Mouse (Mus musculus): ENCODE measurements around the gene Mapk1ip1.

The Mapk1ip1 gene

DNA sequence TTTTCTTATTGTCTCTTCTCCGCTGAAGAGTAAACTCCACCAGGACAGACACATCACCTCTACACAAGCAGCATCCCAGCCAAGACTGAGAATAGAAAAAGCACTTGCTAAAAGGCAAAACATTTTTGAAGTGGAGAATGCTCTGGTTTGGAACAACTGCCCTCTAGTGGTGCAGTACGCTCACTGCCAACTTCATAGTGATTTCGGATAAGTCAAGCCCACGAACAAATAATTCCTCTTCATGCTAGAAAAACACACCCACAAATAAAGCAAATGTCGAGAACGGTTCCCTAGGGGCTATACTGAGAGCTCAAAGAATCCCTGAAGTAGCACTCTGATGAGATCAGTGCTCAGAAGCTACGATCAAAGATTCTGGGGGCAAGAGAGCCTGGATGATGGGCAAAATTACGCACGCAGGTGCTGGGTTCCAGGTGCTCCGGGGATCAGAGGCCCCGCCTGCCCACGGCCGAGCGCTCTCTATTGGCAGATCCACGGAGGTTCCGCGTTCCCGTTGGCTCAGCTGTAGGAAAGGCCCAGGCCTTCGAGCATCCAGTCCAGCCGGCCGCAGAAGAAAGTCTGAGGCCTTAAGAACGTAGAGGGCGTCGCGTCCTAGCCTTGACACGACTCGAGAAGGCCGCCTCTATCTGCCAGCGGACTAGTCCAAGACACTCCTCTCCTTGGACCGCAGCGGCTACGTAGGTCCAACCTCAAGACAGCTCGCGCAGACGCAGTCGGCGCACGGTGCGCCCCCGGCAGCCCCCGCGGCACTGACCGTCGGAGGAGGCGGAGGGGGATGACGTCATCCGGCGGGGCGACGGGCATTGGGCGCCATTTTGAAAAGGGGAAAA lies at the start of gene Mapk1ip1, which contains the start of gene Ppp2r2d:
Gene Mapk1ip1, minus strand, starts transcription at position 730 of the 848 bp plus-strand sequence.
Gene Ppp2r2d, plus strand, starts transcription at position 536 of the 848 bp plus-strand sequence.
- peak; percentile 97 for DNase-seq (ENCODE audit: low spot score)

DNA sequence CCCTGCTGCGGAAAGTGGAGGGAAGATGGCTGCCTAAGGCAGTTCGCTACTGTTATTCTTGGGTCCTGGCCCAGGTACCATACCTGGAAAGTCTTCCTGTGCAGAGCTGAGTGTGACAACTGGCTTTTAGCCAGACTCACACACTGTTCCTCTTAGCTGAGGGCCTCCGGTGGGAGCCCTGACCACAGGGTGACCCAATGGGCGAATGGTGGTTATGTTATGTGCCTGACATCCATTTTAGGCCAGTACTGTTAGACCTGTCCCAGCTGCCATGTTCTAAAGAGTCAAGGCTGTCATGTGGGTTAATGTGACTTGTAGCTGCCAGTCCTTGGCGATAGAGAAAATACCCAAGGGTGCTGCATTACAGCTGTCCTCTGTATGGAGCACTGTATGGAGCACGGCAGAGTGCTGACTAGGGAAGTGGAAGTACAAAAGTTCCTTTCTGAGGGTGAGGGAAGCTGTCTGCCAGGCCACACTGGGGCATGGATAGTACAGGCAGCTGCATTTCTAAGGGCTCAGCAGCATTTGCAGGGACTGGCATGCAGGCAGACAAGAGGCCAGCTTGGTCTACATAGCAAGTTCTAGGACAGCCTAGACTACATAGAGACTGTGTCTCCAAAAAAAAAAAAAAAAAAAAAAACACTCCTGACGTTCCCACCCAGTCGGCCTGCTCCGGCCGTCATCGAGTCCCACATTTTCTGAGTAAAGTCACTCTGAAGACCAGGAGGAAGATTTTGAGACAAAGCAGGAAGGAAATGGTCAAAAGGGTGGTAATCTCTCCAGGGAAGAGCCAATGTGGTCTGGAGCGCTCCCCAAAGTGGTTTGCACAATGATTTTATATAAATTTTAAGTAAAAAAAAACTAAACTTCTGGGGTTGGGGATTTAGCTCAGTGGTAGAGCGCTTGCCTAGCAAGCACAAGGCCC lies 39.6 kb upstream of the Mapk1ip1 start:
- DNase-seq (ENCODE audit: low spot score), result no peak

DNA sequence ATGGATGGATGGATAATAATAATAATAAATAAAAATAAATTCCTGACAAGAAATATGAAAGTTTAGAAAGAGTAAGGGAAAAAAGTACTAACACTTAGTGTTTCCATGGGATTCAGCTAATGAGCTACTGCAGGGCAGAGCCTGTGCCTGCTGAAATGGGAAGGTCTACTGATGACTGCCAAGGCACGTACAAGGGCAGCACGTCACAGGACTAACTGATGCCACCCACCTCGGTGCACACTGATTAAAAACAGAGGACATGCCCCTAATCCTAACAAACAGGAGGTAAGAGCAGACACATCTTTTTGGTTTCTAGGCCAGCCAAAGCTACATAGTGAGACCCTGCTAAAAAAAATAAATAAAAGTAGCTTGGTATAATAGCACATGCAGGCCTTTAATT lies 37.7 kb upstream of the Mapk1ip1 start:
- no peak for DNase-seq (ENCODE audit: low spot score)

DNA sequence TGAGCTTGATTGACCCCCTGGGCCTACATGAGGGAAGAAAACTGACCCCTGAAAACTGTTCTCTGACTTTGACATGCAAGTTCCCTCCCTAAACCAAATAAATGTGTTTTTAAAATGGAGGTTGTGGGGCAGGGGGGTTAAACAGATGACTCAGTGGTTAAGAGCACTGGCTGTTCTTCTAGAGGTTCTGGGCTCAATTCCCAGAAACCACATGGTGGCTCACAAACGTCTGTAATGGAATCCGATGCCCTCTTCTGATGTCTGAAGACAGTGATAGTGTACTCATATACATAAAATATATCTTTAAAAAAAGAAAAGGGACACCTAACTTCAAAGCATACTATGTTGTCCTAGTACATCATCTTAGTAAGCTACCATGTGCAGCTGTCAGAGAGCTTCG lies 29.0 kb upstream of the Mapk1ip1 start:
- DNase-seq (ENCODE audit: low spot score), result no peak

DNA sequence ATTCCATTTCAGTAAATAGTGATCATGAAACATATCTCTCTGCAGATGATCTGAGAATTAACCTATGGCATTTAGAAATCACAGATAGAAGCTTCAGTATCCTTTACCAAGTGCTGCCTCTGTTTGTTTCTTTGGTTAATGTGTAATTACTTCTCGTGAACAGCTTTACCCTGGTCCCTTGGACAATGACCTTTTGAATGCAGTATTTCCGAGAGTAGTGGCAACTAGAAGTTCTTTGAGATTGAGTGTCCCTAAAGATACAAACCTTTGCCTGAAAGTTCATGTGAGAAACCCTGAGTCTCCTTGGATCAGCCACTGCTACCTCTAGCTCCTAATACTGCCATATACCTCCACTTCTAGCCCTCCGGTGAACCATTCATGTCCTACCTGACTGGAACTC lies 26.9 kb upstream of the Mapk1ip1 start:
- DNase-seq (ENCODE audit: low spot score), result no peak

DNA sequence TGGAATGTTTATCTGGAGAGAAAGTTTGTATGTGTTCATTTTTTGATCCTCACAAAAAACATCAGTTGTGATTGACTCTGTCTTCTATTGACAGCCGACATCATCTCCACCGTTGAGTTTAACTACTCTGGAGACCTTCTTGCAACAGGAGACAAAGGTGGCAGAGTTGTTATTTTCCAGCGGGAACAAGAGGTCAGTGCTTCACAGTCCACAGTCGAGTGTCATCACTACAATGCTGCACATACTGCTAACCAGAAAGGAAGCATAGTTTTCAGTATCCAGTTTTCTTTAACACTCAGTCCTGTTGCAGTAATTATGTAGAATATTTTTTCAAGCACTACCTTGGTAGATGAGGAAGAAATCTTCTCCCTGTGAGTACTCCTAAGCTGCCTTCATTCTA lies 22.2 kb upstream of the Mapk1ip1 start:
- DNase-seq (ENCODE audit: low spot score), result no peak

DNA sequence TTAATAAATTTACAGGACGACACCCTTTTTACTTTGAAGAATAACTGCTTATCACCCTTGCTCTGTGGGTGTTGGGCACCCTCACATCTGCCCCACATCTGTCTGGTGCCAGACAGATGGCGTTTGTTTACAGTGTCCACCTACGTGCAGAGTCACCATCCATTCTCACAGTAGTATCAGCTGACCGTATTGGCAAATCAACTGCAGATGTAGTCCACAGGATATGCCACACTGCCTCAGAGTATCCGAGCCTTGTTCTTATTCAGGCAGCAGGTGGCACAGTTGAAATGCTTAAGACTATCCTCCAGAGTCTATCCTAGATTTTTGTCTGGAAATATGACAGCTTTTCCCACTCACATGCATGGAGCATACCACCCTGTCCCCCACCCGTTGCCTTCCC lies 21.2 kb upstream of the Mapk1ip1 start:
- DNase-seq (ENCODE audit: low spot score), result no peak

DNA sequence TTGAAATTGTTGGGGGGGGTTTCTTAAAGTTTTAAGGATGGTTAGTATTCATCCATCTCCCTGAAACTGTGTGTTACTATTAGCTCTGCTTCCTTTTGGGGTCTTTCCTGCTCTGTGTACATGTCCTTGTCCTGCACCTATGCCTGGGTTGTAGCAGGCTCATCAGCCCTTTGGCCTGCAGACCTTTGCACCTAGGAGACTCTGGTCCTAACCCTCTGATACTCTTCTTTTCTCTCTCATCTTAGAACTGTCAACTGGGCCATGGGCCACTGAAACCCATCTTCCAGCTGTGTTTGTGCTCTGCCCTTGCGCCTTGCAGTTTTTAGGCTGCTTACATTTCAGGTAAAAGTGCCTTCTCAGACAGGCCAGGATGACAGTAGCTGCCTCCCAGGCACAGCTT lies 18.7 kb upstream of the Mapk1ip1 start:
- DNase-seq (ENCODE audit: low spot score), result no peak

DNA sequence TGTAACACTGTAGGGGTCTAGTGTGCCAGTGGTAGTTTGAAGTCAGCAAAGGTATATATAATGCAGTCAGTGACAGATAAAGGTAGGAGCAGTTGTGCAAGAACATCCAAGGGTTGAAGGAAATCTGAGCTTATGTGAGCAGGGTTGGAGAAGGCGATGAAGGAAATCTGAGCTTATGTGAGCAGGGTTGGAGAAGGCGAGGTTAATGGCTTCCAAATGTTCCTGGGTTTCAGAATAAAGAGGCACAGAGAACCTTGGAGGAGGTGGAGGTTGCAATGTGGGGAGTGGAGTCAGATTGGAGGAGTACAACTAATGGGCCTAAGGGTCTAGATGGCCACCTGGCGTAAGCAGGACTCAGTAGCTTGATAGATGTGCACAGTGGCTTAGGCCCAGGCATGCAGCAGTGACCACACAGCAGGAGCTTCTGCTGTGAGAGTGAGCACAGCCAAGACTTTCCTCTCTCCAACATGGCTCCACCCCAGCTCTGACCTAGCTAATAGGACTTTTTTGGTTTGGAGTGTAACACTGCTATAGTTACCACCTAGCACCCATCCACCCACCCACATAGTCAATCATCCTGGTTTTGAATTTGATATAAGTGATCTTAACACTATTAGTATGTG lies 18.0 kb upstream of the Mapk1ip1 start:
- DNase-seq (ENCODE audit: low spot score), result no peak

DNA sequence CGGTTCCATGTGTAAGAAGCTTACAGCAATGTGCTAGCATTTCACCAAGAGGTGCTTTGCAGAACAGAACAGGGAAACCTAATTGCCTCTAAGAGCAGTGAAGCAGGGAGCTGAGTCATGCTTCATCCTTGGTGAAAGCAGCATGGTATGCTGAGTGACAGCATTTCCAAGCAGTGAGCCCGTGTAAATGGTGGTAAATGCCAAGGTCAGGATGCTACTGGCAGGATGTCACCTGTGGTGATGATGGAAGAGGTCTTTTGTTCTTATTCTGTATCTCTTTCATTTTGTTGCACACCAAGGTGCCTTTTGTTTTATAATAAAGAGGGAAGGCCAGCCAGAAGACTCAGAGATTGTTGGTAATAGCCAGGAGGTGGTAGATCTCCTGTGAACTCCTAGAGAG lies 10.6 kb upstream of the Mapk1ip1 start:
- DNase-seq (ENCODE audit: low spot score), result no peak

DNA sequence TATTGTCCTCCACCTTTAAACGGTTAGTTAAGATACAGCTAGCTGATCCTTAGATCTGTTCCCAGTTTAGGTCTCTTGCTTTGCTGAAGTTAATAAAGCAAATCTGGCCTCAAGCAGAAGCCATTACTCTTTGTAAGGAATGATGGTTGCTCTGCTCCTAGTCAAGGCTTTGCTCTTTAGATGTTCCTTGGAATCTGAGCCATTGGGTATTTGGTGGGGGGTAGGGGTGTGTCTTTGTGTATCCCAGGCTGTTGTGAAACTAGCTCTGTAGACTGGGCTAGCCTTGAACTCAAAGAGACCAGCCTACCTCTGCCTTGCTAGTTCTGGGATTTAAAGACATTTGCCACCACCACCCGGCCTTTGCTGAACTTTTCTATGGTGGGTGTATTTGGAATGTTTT lies 8.1 kb upstream of the Mapk1ip1 start:
- no peak for DNase-seq (ENCODE audit: low spot score)

DNA sequence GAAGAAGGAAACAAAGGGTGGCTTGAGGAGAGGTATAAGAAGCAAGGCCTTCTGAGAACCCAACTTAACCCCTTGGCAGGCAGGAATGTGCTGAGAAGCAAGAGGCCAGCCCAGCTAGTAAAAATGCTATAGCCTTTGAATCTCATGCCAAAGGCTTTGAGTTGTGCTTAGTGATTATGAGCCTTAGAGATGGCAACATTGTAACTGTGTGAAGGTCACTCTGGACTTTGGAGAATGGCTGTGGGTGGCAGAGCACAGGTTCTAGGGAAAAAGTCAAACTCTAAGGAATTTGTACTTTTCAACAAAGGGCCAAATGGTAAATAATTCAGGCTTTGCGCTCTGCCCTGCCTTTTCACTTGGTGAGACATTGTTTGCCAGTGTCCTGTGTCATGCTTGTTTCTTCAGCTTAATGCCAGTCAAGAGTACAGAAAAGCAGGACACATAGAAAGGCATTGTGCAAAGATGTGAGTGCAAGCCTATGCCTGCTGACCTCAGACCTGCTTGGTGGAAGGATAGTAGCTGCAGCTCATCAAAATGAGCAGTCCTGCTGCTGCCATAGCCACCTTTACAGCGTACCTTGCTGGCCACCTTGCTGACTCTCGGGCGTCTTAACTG lies 7.5 kb upstream of the Mapk1ip1 start:
- no peak for DNase-seq (ENCODE audit: low spot score)

DNA sequence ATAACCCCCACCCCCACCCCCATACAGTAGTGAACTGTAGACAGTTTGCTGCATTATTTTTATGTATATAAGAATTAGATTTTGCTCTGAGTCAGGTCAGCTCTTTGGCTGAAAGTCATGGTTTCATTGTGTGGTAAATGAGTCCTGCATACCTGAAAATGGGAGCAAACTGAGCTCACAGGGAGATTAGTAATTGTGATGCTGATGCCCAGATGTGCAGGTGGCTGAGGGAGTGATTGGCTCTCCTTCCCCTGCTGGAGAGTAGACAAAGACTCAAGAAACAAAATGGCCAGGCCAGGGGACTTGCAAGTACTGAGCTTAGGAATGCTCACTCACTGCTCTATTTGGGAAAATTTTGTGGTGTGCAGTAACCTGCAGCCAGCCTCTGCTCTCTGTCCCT lies 4.0 kb upstream of the Mapk1ip1 start:
- no peak for DNase-seq (ENCODE audit: low spot score)

DNA sequence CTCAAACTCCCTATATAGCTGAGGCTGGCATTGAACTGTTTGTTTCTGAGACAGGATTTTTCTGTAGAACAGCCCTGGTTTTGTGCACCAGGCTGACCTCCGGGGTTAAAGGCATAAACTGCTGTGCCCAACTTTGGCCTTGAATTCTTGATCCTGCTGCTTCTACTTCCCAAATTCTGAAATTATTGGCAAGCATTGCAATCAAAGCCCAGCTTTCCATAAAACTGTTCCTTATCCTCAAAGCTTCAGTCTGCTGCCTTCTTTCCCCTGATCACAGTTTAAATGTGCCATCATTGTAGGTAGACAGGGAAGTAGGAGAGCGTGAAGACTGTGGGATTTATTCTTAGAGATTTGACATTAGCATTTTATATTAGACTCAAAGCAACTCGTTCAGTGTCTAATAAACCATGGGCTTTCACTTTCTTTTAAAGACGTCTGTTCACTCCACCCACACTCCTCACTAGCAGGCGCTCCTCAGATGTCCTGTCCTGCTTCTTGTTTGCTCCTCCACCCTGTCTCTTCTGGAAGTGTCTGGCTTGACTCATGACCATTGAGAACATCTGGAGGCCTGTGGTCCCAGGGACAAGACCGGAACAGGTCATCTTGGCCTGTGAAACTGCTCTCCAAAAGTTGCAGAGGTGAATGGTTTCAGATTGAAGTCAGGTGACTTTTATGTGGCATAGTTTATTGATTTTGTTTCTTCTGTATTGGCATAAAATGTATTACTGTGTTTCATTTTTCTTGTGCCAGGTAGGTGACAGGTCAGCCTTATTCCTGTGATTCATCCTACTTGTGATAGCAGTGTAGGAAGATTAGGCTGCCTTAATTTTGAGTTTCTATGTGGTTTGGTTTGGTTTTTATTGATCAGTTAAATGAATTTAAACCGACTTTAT lies 2.2 kb upstream of the Mapk1ip1 start:
- no peak for DNase-seq (ENCODE audit: low spot score)

DNA sequence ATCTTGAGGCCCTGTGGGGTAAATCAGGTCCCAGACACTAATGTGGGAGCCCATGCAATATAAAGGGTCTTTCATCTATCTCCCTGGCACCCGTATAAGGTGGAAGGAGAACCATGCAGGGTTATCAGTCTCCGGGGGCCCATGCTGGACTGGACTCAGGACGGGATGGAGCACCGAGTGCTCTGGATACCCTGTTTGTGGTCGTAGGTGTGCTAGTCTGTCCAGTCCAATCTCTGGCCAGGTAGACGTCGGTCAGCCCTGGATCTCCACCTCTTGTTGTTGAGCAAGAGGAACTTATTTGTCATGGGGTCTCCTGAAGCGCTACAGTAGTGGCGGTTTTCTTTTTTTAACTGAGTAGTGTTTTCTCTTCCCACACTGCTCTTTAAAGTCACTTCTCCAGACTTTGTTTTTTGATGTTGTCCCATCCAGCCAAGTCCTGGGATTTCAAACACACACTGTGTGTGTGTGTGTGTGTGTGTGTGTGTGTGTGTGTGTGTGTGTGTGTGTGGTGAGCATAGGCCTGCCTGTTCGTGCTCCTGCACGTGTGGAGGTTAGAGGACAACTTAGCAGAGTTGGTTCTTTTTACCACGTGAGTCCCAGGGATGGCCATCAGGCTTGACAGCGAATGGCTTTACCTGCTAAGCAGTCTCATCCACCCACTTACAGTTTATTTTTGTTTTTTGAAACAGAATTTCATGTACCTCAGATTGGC lies 1.4 kb upstream of the Mapk1ip1 start:
- no peak for DNase-seq (ENCODE audit: low spot score)

DNA sequence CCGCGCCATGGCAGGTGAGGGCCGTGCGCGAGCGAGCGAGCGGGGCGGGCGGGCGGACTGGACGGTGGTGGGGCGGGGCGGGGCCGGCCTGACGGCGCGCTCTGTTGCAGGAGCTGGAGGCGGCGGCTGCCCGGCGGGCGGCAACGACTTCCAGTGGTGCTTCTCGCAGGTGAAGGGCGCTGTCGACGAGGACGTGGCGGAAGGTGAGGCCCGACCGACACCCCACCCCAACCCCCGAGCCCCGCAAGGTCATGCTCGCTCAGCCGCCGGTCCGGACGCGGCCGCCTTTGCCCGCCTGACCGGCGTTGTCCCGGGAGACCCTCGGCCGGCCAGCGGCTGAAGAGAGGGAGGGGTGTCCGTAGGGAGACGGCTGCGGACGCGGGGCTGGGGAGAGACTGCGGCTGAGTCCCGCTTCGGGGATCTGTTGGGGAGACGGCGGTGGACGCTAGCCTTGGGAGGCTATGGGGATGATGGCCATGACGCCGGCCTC lies 474 bp upstream of the Mapk1ip1 start:
- no peak for DNase-seq (ENCODE audit: low spot score)

DNA sequence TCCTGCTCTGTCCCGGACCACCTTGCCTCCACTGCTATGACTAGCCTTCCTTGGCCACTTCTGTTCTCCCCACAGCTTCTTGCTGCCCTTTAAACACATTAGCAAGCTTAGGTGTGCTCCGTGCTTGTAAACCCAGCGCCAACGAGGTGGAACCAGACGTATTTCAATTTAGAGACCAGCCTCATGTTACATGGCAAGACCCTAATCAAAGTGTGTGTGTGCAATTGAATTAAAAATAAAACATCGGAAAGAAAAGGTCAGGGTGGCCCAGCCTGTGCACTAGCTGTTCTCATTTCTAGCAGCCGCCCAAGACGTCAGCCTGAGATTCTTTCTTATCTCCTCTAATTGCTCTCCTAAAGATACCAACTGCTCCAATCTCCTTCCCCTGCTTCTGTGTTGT lies 962 bp downstream of the Mapk1ip1 start:
- no peak for DNase-seq (ENCODE audit: low spot score)

DNA sequence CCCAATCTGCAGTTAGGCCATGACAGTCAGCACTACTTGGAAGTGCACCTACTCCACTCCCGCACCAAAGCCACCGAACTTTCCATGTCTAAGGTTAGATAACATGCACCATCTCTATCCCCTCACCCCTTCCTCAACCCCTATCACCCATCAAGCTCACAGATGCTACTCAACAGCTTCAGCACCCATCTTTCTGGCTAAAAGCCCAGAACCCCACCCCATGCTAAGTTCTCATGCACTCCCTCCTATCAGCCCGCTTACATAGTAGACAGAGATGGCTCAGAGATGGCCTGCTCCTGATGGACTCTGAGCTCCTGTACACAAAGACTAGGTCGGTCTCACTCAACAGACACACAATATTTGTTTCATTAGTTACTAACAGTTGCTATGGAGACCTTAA lies 2.7 kb downstream of the Mapk1ip1 start:
- DNase-seq (ENCODE audit: low spot score), result no peak

DNA sequence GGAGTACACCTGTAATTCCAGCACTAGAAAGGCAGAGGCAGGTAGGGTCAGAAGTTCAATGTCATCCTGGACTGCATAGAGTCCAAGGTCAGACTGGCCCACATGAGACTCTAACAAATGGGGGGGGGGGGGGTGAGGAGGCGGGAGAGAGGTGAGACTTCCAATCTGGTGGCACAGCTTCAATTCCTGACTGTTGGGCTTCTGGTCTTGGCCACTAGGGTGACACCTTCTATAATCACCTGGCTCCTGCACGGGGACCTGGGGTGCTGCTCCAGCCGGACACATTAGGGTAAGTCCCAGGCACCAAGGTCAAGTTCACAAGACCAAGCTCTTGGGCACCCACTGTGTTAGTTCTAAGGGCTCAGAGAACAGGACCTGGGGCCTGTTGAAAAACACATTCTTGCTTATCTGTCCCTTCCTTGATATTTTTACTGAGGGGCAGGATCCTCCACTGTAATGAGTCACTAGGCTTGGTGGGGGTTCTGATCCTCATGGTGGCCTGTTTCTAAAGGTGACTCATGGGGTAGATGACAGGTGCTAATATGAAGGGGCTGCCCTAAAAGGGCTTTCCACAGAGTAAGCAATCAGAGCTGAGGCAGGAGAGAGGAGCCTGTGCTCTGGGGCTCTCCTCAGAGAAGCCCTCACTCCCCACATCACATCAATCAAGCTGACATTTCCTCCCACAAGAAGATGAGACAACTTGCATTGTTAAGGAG lies 4.5 kb downstream of the Mapk1ip1 start:
- no peak for DNase-seq (ENCODE audit: low spot score)

DNA sequence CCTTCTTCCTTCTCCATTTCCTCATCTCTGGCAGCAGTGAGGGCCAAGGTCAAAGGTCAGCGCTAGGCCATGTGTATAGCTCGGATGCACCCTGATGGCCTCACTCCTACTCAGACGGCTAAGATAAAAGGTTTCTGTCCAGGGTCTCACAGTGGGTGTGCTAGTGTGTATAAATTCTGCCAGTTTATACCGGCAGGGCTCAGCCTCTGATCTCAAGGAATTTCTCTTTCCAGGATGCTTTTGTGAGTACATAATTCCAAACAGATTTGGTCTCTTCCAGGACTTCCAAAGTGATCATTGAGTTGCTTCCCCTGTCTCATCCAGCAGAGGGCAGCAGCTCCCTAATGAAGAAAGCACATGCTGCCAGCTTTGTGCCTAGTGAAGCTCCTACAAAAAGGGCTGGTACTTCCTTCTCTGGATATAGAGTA lies 5.5 kb downstream of the Mapk1ip1 start:
- DNase-seq (ENCODE audit: low spot score), result peak; percentile 75

Data from urinary bladder, postnatal 14 days (tissue).